Mouse (Mus musculus) 3T3-L1 (cell line): Measurements from ENCODE around the gene Cxcl17.

Source experiments
- DNase-seq: peaks from one replicate; pipeline ENCODE4 v3.0.0-alpha.2; 2015; ENCODE audit warnings: low read depth, low spot score

Gene Cxcl17

DNA sequence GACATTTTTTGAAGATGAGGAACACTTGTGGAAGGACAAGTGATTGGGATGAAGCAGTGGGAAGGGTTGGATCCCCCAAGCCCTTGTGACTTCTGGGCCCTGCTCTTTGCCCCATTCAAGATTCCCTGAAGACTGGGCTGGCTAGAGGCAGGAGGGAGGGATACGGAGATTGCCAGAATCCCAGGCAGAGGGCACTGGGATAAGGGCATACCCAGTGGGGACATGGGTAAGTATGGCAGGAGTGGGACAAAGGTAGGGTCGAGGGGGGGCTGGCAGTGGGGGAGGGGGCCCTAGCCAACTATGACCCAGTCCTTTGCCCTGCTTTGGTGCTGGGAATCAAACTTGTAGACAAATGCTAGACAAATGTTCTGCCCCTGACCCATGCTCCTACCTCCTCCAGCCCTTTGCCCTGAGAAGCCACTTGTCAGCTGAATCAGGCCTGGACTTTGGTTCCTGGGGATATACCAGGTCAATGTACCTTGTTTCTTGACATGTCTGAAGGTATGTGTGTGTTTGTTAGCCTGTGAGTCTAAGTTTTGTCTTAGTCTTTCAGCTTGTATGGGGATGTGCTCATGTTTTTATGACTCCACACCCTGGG is 20.7 kb downstream of the Cxcl17 start:
- no peak for DNase-seq

DNA sequence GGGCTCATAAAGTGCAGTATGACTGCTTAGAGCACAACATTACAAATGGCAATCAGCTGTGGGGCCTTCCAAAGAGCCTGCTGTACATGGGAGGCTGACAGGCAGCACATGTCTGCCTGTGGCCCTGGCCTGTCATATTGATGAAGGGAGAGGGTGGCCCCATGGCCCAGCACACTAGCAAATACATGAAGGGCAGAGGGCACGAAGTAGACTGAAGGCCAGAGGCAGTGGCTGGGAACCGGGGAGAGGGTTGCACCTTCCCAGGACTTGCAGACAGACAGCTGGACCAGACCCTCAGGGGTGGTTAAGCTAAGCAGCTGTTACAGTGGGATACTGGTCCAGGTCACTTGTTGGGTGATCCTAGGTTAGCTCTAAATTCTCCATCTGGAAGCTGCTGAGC is 21.7 kb downstream of the Cxcl17 start:
- DNase-seq, result no peak

DNA sequence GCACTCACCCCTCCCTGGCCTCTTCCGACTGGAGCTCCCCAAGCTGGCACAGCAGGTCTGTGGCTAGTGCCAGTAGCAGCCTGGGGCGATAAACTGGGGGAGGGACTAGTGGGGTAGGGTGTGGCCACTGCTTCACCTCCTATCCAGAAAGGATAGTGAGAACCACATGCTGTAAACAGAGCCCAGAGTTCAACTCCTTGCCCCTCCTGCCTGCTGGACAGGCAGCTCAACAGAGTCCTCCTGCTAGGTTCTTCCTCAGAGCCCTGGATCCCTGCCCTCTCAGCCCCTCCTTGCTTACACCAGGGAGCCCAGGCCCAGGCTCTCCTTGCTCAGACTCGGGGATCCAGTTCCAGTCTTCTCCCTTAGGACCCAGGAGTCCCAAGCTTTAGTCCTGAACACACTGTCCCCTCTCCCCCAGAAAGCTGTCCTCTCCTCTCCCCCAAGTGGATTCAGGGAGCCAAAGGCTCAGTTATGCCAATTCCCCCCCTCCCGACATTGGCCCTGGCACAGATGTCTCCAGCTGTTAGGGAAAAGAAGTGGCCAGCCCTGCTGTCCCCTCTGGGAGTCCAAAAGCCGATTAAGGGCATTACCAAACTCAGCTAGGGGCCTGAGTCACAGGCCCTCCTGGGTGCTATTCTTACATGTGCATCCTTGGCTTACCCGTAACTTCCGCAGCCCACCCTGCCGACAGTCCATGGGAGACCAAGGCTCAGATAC is 22.5 kb downstream of the Cxcl17 start:
- DNase-seq, result peak; percentile 90

DNA sequence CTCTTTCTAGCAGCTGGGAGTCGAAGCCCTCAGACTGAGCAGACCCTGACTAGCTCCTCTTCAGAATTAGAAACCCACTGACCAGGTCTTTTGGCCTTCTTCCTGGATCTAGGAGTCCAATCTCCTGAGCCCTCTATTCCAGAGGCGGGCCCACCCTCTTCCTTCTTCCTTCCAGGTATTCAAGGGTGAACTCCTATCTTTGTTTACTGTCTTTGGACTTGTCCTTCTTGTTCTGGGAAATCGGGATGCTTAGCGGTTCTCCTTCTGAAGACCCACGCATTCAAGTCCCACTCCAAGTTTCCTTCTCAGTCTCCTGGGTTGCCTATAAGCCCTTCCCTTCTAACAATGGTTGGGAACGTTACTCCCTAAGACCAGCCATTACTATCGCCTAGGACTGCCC is 23.8 kb downstream of the Cxcl17 start:
- DNase-seq, result no peak

DNA sequence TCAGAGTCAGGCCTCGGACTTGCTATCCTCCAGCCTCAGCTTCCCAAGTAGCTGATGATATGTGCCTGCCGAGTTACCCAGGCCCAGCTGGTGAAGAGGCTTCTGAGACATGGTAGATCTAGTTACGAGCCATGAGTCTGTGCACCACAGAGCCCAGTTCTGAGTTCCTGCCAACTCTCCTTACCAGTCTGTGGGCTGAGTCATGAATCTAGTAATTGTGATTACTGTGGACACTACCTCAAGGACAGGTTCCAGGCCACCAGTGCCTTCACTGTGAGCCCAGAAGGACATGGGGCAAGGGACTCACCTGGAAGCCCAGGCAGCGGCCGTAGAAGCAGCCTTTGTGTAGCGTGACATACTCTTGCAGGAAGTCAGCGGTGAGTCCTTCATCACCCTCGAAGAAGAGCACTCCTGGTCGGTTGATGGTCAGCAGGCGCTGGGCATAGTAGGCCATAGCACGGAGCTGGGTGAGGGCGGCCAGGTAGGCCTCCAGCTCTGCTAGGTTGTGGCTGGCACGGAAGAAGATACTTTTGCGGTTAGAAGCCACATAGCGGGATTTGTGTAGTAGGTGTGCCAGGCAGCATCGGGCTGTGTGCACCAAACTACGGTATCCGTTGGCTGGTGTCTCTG is 24.8 kb downstream of the Cxcl17 start:
- peak; percentile 76 for DNase-seq

DNA sequence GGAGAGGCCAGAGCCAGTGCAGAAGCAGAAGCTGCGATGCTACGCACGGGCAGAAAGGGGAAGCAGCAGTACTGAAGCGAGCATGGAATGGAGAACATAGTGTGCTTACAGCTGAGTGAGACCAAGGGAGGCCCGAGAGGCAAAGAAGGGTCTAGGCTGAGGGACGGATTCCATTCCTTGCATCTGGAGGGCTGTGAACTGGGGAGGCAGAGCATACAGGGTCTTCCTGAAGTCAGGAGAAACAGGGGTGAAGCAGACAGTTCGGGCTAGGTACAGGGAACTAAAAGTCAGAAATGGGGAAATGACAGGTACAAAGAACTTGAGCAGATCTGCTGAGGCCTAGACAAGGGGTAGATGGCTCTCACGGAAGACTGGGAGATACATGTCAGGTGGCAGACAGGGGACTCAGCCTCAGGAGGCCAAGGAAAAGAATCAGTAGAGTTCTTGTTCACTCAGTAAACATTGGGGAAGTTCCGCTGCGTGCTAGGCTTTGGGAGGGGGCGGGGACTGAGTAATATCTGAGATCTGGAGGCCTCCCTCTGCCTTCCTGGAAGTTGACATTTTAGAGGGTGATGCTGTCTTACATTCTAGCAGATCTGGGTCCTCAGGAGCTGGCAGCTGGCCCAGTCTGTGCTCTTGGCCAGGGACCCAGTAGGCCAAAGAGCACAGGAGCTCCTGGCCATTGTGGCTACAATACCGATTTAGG is 26.7 kb downstream of the Cxcl17 start:
- peak; percentile 88 for DNase-seq

DNA sequence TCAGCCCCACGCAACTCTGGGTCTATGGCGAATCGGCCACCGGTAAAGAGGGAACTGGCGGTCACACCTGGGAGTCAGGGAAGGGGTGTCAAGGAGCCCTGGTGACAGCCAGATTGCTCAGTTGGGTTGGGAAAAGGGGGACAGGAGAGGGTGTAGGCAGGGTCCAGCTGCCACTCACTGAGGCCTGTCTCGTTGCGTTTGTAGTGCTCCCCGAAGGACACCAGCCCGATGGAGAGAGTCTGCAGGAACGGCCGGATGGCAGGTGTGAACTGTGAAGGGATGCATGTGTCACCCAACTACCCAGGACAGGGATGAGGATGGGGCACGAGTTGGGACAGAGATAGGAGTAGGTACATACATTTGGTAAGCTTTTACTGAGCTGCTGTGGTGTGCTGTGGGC is 27.4 kb downstream of the Cxcl17 start:
- DNase-seq, result no peak

DNA sequence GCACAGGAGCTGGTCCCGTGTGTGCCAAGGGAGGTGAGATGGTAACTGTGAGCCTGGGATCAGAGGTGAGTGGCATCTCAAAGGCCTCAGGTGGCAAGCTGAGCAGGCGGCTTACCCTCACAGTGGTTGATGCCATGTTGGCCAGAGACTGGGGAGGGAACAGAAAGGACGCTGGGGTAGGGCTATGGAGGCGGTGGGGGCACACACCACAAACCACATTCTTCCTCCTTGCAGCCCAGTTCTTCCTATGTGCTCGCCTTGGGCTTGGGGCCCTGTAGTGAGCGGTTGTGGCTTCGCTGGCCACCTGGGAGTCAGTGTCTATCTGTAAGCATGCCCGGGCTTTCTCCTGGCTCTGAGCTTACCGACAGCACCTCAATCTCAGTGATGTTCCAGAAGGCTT is 27.9 kb downstream of the Cxcl17 start:
- no peak for DNase-seq

DNA sequence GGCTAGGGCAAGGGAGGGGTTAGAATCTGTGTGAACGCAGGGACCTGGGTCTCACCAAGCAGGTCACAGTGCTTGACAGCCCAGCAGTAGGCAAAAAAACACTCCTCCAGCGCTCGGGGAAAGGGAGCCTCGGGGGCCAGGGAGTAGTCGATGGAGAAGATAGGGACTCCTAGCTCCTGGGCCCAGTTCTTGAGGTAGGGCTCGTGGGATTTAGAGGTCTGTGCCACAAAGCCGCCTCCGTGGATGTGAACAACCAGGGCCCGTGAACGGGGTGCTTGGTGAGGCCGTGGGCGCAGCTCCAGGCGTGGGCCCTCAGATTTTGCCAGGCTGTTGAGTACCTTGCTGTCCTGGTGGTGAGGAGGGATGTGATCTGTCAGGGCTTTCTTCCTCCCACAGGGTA is 28.4 kb downstream of the Cxcl17 start:
- no peak for DNase-seq

DNA sequence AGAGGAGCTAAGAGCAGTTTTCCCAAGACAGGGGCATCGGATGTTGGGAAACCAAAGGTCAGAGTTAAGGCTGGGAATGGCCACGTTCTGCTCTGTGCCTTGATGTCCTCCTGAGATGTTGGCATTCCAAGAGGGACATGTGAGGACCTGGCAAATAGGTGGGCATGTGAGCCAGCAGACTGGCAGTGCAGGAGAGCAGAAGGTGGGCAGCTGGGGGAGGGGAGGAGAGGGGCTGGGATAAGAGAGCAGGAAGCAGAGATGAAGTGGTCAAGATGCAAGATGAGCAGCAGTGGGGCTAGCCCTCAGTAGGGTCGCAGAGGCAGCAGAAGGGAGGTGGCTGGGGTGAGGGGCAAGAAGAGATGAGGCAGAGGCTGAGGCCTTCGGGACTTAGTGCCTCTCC is 28.8 kb downstream of the Cxcl17 start:
- DNase-seq, result no peak

DNA sequence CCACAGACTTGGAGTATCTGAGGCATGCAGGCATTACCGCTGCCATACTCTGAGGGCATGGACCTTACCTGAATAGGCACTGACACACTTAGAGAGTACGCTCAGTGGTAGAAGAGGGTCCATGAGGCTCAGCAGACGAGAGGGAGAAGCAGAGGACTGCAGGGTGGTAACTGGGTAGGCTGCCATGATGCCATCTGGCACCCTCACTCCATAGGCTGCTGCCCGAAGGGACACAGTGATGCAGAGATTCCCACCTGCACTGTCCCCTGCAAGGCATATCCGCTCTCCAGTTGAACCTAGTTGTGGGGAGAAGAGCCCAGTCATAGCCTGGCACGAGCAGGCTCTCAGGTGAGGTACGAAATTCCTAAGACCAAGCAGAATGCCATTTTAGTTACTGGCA is 29.3 kb downstream of the Cxcl17 start:
- DNase-seq, result no peak

DNA sequence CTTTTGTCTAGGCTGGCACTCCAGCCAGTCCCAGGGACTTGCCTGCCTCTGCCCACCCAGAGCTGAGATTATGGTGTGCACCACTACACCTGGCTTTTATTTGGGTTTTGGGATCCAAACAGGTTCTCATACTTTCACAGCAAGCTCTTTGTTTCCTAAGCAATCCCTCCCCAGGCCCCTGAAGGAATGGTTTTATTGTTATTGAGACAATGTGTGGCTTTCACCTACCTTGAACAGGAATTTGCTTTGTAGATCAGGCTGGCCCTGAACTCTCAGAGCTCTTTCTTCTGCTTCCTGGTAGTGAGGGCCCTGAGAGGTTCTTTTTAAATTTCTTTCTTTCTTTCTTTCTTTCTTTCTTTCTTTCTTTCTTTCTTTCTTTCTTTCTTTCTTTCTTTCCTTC is 30.1 kb downstream of the Cxcl17 start:
- no peak for DNase-seq

DNA sequence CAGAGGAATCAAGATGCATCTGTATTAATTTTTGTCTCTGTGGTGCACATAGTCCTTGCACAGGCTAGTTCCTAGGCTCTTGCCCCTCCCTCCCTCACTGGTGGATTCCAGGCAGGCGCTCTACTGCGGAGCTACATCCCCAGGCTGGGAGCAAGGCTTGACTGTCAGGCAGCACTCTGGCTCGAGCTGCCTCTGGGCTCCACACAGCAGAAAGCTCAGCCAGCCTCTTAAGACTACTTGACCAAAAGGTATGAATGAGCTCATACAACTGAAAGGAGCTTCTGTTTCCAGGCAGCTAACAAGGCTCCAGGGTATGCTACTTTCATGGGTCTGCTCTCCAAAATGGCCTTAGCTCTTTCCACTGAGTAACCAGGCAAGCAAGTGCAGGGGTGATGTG is 31.4 kb downstream of the Cxcl17 start:
- DNase-seq, result no peak

DNA sequence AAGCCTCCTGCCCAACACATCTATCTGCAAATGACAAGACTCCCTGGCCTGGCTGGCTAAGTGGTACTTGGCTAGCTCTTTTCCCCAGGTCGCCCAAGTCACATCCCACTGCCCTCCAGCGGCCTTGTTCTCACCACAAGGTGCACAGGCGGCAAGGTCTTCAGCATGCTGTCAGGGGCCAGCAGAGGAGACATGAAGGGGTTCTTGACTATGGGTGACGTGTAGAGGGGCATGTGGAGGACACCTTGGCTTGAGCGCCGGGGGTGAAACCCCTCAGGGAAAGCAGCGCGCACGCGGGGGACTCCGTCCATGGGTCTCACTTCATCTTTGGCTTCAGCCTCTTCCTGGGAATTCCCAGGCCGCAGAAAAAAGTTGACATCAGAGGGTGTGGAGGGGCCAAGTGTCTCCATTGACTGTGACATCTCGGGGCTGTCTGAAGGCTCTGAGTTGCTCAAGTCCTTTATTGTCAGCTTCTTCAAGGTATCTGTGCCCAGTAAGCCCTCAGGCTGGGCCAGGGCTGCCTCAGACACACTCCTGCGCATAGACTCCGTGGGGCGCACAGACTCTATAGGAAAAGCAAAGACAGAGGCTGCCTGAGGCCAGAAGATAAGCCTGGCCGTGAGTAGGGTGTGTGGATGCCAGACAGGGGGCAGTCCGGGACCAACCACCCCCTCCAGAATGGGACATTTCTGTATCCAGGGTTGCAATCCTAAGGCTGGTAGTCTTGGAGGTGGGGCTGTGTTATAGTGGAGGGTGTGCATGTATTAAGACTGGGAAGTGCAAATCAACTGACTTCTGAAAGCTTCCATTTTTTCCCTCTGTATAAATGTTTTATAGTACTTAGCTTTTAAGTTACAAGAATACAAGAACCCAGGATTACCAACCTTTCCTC is 32.0 kb downstream of the Cxcl17 start:
- DNase-seq, result no peak

DNA sequence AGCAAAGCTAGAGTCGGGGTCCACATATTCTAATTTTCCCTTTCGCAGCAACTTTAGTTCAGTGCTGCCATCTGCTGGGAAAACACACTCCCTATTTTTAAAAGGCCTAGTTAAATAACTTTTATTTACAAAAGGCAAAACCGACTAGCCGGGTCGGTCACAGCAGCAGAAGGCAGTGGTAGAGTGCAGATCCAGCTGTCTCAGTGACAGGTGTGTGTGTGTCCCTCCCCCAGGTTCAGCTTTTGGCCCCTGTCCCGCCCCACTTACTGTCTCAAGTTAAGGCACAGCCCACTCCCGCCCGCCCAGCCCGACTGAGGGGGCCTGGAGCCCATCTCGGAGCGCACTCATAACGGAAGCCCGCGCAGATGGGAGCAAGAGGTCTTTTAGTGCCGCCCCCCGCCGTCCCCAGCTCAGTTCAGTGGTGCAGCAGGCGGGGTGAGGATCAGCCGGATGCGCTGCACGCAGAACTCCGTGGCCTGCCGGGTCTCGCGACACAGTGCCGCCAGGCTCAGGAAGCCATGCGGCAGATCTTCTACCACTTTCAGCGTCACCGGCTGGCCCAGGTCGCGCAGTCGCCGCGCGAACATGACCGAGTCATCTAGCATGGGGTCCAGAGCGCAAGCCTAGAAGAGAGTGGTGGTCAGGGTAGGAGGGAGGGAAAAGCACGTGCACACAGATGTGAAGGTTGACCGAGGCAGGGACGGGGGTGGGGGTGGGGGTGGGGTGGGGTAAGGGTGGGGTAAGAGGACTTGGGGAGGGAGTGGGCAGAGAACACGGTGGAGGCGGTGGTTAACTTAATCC is 32.9 kb downstream of the Cxcl17 start:
- peak; percentile 61 for DNase-seq

DNA sequence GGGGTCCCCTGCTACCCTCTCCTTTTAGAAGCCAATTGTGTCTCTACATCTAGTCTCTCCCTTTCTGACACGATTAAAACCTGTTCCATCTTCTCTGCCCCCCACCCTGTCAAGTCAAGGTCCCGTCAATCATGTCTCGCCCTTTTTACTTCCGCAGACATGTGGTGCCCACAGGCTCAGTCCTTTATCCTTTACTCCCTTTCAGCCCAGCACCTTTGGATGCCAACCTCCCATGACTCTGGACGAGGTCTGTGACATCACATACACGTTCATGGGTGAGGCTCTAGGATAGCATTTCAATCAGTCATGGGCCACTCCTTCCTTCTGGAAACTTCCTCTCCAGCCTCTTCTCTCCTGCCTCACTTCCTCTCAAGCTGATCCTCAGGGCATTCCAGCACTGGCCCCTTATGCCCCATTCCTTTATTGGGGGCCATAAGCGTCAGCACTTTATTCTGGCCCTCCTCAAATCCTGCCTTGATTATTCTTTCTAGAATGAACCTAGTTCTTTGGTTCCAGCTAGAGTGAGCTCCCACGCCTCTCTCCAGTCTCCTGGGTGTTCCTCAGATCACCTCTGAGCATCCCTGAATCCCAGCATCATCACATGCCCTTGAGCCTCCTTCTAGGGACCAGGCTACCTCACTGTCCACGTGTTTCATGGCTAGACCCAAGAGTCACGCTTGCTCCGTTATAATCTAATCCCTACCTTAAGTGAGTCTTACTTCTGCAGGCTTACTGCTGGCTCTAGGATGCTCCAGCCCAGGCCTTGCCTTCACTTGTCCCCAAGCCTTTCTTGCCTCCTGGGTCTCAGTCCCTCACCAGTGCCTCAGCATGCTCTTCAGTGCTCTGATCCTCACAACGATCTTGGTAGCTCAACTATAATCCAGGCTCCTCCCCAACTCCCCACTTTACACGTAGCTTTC is 34.2 kb downstream of the Cxcl17 start:
- DNase-seq, result no peak

DNA sequence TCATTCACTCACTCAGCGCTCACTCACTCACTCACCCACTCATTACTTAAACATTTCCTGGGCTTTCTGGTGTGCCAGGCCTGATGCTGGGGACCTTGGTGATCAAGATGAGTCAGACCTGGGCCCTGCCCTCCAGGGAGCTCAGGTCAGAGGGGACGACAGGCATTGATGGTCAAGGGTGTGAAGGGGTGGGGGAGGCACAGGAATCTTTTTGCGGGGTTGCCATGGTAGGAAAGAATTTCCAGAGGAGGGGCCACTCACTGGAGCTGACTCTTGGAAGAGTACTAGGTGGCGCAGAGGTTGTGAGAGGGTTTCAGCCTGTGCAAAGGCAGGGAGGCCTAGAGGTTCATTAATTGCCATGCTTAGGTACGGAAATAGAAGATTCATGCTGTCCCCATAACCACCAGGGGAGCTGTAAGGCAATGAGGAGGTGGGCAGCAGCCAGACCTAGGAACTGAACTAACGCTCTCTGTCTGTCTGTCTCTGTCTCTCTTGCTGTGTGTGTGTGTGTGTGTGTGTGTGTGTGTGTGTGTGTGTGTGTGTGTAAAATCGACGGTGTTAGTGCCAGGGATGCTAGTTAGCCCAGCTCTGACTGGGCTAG is 35.5 kb downstream of the Cxcl17 start:
- peak; percentile 78 for DNase-seq

DNA sequence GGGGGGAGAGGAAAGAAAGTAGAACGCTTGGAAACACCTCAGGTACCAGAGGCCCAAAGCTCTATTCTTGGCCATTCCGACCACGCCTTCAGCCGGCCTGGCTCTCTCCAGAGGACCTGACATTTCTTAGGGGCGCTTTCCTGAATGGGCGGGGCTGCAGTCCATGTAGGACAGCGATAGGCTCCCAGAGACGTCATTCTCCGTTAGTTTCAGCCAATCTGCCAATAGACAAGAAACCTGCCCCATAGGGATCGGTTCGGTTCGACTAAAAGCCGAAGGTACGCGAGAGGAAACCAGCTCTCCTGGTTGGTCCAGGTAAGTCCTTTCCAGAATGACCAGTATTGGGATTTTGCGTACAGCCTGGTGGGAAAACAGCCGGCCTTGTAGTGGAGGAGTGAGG is 36.1 kb downstream of the Cxcl17 start:
- peak; percentile 94 for DNase-seq

DNA sequence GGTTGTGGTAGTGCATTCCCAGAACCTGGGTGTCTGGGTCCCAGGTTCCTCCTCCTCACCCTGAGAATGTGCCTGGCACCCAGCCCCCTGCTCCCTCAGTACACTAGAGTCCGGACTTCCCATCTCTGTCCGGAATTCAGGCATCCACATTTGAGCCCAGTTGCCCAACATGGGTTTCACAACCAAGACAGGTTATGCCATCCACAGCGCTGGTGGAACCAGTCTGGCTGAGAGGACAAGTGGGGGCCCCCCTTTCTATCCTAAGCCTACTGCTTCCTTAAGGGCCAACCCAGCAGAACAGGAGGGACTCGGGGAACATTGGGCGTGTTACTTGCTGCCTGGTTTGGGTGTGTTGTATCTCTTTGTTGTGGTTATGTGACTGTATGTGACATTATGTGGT is 40.2 kb downstream of the Cxcl17 start:
- no peak for DNase-seq
